Mouse (Mus musculus): ENCODE data around the gene Wdr6. TPM values are rescaled to one million over a fixed set of nuclear protein-coding genes. Genes with fewer than 3 reads are reported as not detected.

Gene Wdr6
- polyA plus RNA-seq, 1 experiment = 14.2 TPM

DNA sequence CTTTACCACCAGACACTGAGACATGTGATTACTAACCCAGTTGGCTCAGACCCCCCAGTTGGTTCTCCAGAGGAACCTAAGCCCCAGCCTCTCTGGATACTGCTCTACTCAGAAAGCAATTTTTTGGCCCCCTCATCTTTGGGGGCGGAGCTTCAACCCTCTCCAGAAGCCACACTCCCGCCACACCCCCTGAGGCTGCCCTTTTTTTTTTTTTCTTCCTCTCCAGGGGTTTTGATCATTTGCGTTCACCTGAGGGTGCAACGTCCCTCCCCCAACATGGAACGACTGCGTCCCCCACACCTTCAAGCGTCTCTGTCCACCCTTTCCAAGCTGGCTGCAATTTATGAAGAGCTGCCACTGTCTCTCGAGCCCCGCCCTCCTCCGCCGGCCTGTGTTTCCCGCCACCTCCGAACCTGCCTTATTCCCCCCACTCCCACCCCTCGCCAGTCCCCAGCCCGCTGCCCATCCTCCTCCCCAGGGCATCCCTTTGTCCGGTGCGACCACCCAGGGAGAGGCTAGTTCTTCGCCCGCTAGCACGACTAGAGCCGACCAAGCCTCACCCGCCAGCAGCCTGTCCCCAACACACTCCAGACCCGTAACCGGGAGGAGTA, 500 bp downstream of the Wdr6 start:
- TF ChIP-seq GATA1 (IDR thresholded peaks at IDR 0.05; ENCODE audit: low read length) = no peak

DNA sequence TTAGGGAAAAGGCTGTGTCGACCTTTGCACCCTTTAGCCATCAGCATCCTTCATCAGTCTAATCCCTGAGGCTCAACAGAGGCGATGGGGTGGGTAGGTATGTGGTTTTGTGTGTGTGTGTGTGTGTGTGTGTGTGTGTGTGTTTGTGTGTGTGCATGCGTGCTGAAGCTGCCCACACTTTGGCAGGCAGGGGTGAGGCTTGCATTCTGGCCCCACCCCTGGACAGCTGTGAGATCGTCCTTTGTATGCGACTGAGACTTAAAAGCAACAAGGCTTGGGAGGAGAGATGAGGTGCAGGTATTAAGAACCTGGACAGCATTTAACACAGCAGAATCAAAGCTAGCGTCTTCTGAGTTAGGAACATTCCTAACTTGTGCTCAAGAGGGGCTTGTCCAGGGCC, 1.5 kb downstream of the Wdr6 start:
- no peak for TF ChIP-seq GATA1 (IDR thresholded peaks at IDR 0.05; ENCODE audit: low read length)

DNA sequence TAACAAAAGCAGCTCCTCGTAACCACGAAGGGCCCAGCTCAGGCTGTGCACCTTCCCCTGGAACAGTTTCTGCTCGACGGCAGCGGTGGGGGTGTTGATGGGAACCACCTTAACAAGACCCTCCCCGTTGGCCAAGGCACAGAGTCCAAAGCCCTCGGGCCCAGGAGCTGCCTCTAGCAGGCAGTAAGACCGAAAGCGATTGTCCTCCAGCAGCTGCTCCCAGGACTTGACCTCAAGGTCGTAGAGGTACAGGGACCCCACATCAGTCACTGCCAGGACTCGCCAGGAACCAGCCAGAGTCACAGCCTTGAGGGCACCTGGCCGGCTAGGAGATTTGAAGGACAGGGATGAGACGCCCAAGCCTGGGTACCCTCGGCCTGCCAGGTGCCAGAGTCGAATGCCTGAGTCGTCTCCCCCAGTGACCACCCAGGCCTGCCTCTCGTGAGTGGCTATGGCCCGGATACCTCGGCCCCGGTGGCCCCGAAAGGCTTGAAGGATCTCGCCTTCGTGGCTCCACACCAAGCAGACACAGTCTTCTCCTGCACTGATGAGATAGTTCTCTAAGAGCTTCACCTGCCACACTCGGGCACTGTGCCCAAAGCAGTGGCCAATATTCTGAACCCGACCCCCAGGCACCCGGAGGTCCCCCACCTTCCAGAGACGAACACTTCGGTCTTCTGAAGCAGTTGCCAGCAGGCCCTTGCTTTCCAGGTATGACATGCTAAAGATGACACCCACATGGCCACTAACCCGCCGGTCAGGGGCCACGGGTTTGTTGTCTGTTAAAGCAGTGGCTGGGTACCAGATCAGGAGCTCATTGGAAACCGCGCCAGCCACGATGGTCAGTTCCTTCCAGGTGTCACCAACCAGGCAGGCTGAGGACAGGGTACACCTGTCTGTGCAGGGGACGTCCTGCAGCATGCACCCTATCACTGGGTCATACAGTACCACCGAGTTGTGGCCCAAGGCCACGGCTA, 2.9 kb downstream of the Wdr6 start:
- no peak for TF ChIP-seq GATA1 (IDR thresholded peaks at IDR 0.05; ENCODE audit: low read length)

DNA sequence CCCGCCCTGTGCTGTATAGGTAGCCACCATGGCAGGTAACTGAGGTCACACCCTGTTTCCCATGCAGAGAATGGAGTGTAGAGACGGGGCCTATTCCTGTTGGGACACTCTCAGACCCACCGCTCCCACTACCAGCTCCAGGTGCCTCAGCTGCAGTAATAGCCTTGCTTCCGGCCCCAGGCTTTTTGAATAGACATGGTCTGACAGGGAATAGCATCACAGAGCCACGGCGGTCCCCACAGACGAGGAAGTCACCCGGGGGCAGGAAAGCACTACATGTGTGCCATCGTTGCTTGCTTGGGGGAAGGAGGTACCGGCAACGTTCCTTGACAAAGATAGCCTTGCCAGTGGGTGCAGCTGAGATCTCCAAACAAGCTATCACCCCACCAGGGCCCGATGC, 3.6 kb downstream of the Wdr6 start:
- TF ChIP-seq GATA1 (IDR thresholded peaks at IDR 0.05; ENCODE audit: low read length) = no peak

DNA sequence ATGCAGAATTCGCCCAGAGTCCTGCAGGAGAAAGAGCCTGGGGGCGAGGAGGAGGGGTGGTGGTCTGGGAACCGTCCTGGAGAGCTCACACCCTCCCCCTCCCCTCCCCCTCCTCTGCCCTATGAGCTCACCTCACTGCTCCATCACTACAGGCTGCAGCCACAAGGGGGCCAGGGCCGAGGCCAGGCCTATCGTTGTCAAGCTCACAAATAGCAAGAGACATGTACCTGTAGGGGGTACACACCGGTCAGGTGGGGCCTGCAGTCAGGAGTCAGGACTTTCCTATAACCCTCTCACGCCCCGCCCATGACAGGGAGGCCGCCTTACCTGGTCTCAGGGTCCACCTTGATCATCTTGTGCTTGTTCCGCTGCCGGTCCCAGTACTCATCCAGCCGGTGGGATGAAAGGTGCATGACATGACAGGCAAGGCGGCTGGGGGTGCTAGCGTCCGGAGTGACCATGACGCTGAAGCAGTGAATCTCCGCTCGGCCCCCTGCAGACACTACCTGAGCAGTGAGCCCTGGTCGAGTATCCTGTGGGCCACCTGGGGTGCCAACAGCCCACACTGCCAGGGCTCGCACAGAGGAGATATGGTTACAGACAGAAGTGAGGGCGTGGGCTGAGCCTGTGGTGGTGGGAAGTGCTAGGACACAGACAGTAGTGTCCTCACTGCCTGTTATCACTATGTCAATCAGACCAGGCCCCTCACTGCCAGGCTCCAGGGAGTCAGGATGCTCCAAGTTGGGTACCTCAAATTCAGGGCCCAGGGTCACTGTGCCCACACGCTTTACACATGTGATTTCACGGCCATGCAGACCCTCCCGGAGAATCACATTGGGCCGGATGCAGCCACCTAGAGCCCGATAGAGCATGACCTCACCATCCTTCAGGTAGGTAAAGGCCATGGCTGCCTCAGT, 4.5 kb downstream of the Wdr6 start:
- TF ChIP-seq GATA1 (IDR thresholded peaks at IDR 0.05; ENCODE audit: low read length) = no peak

DNA sequence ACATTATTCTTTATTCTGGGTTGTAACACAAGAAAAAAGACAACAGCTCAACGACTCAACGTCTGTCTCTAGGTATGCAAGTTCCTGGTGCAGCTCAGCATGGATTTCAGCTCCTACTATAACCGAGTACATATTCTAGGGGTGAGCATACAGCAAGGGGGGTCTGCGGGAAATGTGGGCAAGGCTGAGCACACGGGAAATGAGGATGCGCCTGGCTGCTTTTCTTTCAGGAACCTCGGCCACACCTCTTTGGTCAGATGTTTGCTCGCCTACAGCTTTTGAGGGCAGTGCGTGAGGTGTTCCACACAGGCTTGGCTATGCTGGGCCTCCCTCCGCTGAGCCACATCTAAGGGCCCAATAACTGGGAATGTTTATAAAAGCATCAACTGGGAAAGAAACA, 6.2 kb downstream of the Wdr6 start:
- TF ChIP-seq GATA1 (IDR thresholded peaks at IDR 0.05; ENCODE audit: low read length) = no peak

DNA sequence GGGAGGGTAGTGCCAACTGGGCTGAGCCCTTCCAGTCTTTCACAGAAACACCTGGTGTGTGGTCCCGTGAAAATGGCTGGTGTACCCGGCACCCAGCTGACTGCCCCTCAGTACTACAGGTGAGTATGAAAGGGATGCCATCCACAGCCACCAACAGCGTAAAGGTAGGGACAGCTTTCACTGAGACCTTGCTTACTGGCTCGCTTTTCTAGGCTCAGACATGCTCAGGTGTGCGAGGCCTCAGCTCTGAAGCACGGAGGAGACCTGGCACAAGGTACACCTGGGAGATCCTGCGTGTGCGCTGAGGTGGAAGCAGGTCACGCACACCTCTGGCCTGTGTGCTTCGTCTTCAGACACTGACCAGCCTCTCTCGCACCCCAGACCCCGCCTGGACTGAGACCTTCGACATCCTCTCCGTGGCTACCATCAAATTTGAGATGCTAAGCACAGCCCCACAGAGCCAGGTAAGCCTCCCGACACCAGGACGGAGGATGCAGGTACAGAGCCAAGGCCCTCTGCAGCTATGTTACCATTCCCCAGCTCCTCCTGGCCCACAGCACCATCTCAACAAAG, 7.1 kb downstream of the Wdr6 start:
- TF ChIP-seq GATA1 (IDR thresholded peaks at IDR 0.05; ENCODE audit: low read length) = no peak

DNA sequence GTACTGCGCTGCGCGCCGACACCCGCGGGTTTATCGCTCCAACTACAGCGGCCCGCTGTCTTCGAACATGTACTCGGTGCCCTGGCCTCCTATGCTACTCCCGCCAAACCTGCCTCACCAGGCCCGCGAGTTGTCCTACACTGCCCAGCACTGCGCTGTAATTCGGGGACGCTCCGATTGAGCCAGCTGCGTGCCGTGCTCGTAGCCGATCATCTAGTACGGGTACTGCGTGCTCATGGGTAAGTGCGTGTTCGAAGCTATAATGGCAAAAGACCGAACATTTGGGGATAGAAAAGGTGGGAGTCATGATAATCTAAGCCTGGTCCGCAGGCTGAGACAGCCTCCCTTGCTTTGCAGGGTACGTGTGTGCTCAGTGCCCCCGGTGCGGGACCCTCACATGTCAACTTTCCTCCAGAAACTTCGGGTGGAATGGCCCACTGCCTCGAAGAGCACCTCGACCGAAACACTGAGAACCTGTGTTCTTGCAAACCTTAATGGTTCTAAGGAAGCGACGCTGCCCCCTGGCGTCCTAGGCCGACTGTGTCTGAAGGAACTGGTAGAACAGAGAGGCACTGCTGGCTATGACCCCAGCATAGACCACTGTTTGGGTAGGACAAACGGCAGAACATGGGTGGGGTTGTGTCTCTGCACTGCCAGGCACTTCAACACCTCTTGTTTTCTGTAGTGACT, 8.2 kb downstream of the Wdr6 start:
- TF ChIP-seq GATA1 (IDR thresholded peaks at IDR 0.05; ENCODE audit: low read length) = no peak

DNA sequence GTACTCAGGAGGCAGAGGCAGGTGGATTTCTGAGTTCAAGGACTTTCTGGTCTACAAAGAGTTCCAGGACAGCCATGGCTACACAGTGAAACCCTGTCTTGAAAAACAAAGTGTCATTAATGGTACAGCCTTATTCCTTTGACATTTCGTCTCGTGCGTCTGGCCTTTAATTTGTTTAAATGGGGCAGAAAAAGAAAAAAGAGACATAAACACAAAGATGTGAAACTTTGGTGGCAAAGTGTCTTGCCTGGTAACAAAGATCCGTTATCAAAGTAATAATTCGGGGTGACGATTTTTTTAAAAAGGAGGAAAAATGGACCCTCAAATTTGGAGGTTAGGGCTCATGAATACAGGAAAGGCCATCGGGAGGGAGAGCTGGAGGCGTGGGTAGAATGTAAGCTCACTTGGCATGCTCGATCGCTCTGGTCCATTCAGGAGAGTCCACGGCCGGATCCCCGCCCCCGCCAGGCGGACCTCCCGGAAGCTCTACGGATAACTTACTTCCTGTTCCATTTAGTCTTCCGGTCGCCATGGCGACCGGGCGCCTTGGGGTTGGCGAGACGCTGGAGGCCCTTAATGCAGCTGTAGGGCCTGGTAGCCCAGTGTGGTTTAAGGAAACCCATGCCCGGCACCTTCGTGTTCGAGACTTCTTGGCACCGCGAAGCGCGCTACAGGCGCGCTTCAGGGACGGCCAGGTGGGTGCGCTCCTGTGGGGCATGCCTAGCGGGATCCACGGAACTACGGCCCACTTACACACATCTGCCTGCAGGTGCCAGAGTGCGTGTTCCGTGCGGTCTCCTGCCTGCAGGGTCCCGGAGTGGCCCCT, 8.9 kb downstream of the Wdr6 start, which contains the start of gene Dalrd3:
Dalrd3 (plus strand) TSS at position 506 of the 826 bp plus-strand sequence.
- no peak for TF ChIP-seq GATA1 (IDR thresholded peaks at IDR 0.05; ENCODE audit: low read length)

DNA sequence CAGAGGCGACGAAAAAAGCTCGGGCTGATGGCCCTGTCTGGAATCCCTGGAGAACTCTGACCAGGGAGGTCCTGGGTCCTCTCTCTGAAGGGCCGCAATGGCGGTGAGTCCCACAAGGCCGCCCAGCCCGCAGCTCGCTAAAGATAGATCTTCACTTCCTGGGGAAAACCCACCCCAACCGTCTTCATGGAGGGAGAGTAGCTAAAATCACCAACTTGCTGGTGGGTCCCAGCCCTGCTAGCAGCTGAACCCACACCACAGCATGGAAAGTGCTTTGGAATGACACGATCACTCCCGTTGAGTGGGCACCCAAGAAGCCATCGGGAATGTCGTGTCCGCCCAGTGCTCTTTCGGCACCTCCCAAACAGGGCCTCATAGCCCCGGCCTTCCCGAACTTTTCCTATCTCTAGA, 10.0 kb downstream of the Wdr6 start:
- TF ChIP-seq GATA1 (IDR thresholded peaks at IDR 0.05; ENCODE audit: low read length) = no peak

DNA sequence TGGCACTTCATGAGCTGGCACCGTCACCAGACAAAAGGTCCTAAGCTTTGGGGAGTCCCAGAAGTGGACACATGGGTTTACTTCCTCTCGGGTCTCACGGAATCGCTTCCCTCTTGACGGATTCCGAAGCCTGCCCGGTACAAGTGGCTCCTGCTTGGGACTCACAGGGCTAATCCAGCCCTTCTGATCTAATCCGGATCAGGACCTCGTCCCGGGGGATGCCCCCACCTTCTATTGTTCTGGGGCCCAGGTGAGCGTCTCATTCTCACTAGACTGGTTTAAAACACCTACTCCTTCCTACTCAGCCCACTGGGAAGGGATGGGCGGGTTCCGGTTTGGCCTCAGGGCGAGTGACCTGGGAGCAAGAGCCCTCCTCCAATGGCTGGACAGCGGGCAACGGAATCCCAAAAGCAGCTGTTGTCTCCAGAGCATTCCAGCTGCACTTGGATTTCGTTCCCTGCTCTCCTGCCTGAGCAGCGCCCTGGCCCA, 10.6 kb downstream of the Wdr6 start:
- no peak for TF ChIP-seq GATA1 (IDR thresholded peaks at IDR 0.05; ENCODE audit: low read length)

DNA sequence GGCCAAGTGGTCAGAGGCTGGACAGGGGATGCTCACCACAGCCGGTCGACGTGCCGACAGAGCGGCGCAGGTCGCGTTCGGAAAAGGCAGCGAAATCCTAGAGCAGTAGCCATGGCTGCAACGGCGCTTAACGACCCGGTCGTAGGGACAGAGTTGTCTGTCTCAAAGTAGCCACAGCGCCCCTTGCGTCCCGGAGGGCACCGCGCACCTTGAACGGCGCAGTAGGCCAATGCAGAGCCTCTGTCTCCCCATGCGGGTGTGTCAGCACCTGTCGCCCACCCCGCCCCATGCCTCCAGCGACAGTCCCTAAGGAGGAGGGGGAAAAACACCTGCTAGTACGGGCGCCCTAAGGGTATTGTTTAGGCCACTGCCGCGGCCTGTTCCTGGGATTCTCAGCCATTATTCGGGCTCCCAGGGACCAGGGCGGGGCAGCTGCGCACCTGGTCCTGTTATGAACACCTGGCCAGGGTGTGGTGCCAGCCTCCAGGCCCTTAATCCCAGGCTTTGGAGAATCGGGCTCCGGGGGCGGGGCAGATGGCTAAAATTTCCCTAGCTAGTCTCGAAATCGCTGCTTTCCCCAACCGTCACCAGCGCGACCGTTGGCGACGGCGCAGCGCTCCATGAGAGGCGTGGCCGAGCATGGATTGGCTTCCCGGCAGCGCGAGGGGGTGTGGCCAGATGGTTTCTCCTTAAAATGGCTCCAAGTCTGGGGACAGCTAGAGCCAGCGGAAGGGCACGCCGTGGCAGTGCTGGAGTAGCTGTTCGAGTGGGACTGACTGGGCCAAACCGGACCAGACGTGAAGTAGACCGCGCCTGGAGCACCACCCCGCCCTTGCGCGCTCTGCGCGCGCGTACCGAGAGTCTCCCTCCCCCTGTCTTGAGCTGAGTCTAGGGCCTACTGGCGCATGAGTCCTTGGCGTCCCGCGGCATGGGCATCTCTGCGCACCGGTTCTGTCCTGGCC, 11.4 kb downstream of the Wdr6 start, which contains the start of gene Ndufaf3:
Ndufaf3 (minus strand) TSS at position 620 of the 962 bp plus-strand sequence.
- no peak for TF ChIP-seq GATA1 (IDR thresholded peaks at IDR 0.05; ENCODE audit: low read length)
